Mouse (Mus musculus): ENCODE results near the gene Gm31371. TPM values are rescaled to one million over a fixed set of nuclear protein-coding genes. Genes with fewer than 3 reads are reported as not detected.

Gene Gm31371
- polyA plus RNA-seq (2012): not detected in 2 replicates

GRCm38 (mm10) chr8:19903092-19903491, at the start of gene Gm31371:
Gm31371 (plus strand) TSS chr8:19903392.

Other genes starting within 250 kb of the Gm31371 start
- not detected in 2 replicates for gene 4930467E23Rik, start 173.8 kb upstream of the Gm31371 start, polyA plus RNA-seq (2012)

Measured in megakaryocyte-erythroid progenitor cell, adult 5 weeks (primary cell).